Mouse (Mus musculus) CH12.LX (cell line): Measurements from ENCODE around the gene Fam20c. TPM values are rescaled to one million over a fixed set of nuclear protein-coding genes. Genes with fewer than 3 reads are reported as not detected.

Experiments used
- DNase-seq: peaks from one replicate; pipeline ENCODE4 v3.0.0-alpha.2; 2013; ENCODE audit errors: extremely low read depth
- H3K27ac ChIP-seq: 2 replicates; pipeline ENCODE4 v1.5.1; 2012; ENCODE audit warnings: low read depth, mild to moderate bottlenecking, control low read depth, moderate library complexity; ENCODE audit not compliant: insufficient read depth
- H3K27me3 ChIP-seq: replicated peaks from 2 replicates; pipeline ENCODE3; 2012; ENCODE audit warnings: inconsistent platforms
- H3K36me3 ChIP-seq, 2 experiments: replicated peaks in 1 of 2; 2 replicates each; pipeline versions ENCODE3 to v1.6.1; 2012; ENCODE audit warnings: inconsistent platforms in 1 of 2, low read length in 1 of 2, mild to moderate bottlenecking in 1 of 2, mixed read lengths in 1 of 2, moderate library complexity in 1 of 2; ENCODE audit not compliant: control insufficient read depth in 1 of 2, insufficient read depth in 1 of 2
- H3K4me1 ChIP-seq, 2 experiments: 2 replicates each; pipeline ENCODE4 v1.6.1; 2012; ENCODE audit warnings: inconsistent platforms in 1 of 2, moderate library complexity in 1 of 2; ENCODE audit not compliant: insufficient read depth in 2 of 2, control insufficient read depth in 1 of 2
- H3K4me2 ChIP-seq: 2 replicates; pipeline ENCODE4 v1.6.1; 2012; ENCODE audit warnings: low read depth, mild to moderate bottlenecking, control low read depth; ENCODE audit not compliant: poor library complexity, insufficient read depth, severe bottlenecking
- H3K4me3 ChIP-seq, 3 experiments: fragments of 150-350 bp in 1 of 3; sonication (generic) in 1 of 3; replicated peaks in 1 of 3; 2 replicates each; pipeline versions ENCODE3 to v1.5.1; 2011 to 2012; ENCODE audit warnings: low read depth in 2 of 3, low read length in 2 of 3, mild to moderate bottlenecking in 2 of 3, moderate library complexity in 2 of 3, control low read depth in 1 of 3, improper control_type of control experiment in 1 of 3, inconsistent platforms in 1 of 3, mixed read lengths in 1 of 3; ENCODE audit not compliant: poor library complexity in 1 of 3
- H3K79me2 ChIP-seq: replicated peaks from 2 replicates; pipeline ENCODE4 v1.6.1; 2012; ENCODE audit warnings: mild to moderate bottlenecking, moderate library complexity; ENCODE audit not compliant: control insufficient read depth, poor library complexity, insufficient read depth, severe bottlenecking; ENCODE audit errors: extremely low read depth
- H3K9ac ChIP-seq: 2 replicates; pipeline ENCODE4 v1.6.1; 2012; ENCODE audit warnings: low read depth, mild to moderate bottlenecking, control low read depth, moderate library complexity; ENCODE audit not compliant: insufficient read depth
- H3K9me3 ChIP-seq: replicated peaks from 2 replicates; pipeline ENCODE3; 2012; ENCODE audit warnings: low read length, inconsistent platforms, mixed read lengths
- CHD1 ChIP-seq: IDR thresholded peaks from 2 replicates; pipeline ENCODE4 v1.6.1; 2012; ENCODE audit warnings: low read depth, low read length, improper control_type of control experiment, inconsistent platforms
- EP300 ChIP-seq: IDR thresholded peaks from 2 replicates; pipeline ENCODE4 v1.6.1; 2011; ENCODE audit warnings: low read length, improper control_type of control experiment
- GABPA ChIP-seq: IDR thresholded peaks from 2 replicates; pipeline ENCODE4 v1.6.1; 2012; ENCODE audit warnings: low read depth, low read length, improper control_type of control experiment, inconsistent platforms; ENCODE audit not compliant: insufficient replicate concordance
- HCFC1 ChIP-seq: IDR thresholded peaks from 2 replicates; pipeline ENCODE4 v1.6.1; 2012; ENCODE audit warnings: low read depth, mild to moderate bottlenecking, inconsistent platforms, low read length, improper control_type of control experiment
- KAT2A ChIP-seq: IDR thresholded peaks from 2 replicates; pipeline ENCODE4 v1.6.1; 2012; ENCODE audit warnings: low read length, improper control_type of control experiment, inconsistent platforms; ENCODE audit not compliant: insufficient replicate concordance
- MAFK ChIP-seq: IDR thresholded peaks from 2 replicates; pipeline ENCODE4 v1.6.1; 2011; ENCODE audit warnings: low read length, improper control_type of control experiment; ENCODE audit not compliant: insufficient replicate concordance
- MAX ChIP-seq: IDR thresholded peaks from 2 replicates; pipeline ENCODE4 v1.6.1; 2011; ENCODE audit warnings: low read length, improper control_type of control experiment
- MAZ ChIP-seq: IDR thresholded peaks from 2 replicates; pipeline ENCODE4 v1.6.1; 2012; ENCODE audit warnings: low read depth, mild to moderate bottlenecking, inconsistent platforms, low read length, improper control_type of control experiment, moderate library complexity
- MEF2A ChIP-seq: IDR thresholded peaks from 2 replicates; pipeline ENCODE4 v1.6.1; 2014; ENCODE audit warnings: low read depth, mild to moderate bottlenecking, inconsistent platforms, low read length, improper control_type of control experiment, borderline replicate concordance
- MYC ChIP-seq: IDR thresholded peaks from 2 replicates; pipeline ENCODE4 v1.6.1; 2011; ENCODE audit warnings: low read depth, mild to moderate bottlenecking, improper control_type of control experiment, low read length
- PAX5 ChIP-seq: IDR thresholded peaks from 2 replicates; pipeline ENCODE4 v1.6.1; 2012; ENCODE audit warnings: low read length, inconsistent platforms, mixed read lengths
- POLR2A ChIP-seq: IDR thresholded peaks from 2 replicates; pipeline ENCODE4 v1.6.1; 2011; ENCODE audit warnings: low read depth, mild to moderate bottlenecking, improper control_type of control experiment, low read length
- SMC3 ChIP-seq: IDR thresholded peaks from 2 replicates; pipeline ENCODE4 v1.6.1; 2011; ENCODE audit warnings: low read depth, low read length, improper control_type of control experiment
- UBTF ChIP-seq: IDR thresholded peaks from 2 replicates; pipeline ENCODE4 v1.6.1; 2012; ENCODE audit warnings: low read depth, mild to moderate bottlenecking, inconsistent platforms, low read length, improper control_type of control experiment, moderate library complexity
- ZC3H11A ChIP-seq: IDR thresholded peaks from 2 replicates; pipeline ENCODE4 v1.6.1; 2012; ENCODE audit warnings: low read depth, mild to moderate bottlenecking, inconsistent platforms, low read length, improper control_type of control experiment
- dilution Hi-C: fragments of 300-500 bp; cut with MboI; formaldehyde crosslinking; loops from 2 replicates; pipeline ENCODE4 v1.14.3; 2020; ENCODE audit warnings: low sequenced_read_pairs; ENCODE audit not compliant: extremely low pct_unique_long_range_greater_than_20kb, extremely low pct_ligation_motif_present
- in situ Hi-C: fragments of 300-500 bp; cut with MboI; formaldehyde crosslinking; loops from 3 replicates; pipeline ENCODE4 v1.14.3; 2019; ENCODE audit warnings: low sequenced_read_pairs, low pct_ligation_motif_present, low pct_unique_long_range_greater_than_20kb, mixed read lengths
- polyA plus RNA-seq: library from polyadenylated mRNA; unstranded; fragments of >175 nt; gene quantifications from 2 replicates; pipeline ENCODE4 v1.2.1, GENCODE M21; 2012; ENCODE audit warnings: low read depth; ENCODE audit not compliant: insufficient read length
- total RNA-seq, 2 experiments: library from RNA; depleted of rRNA; stranded (reverse); fragments of 300-350 nt in 1 of 2; fragments of >200 nt in 1 of 2; gene quantifications; 2 replicates each; pipeline ENCODE4 v1.2.3; 2012 to 2014

The Fam20c gene
- total and polyA plus RNA-seq, 3 experiments = 0.13 to 0.84 (median 0.15) TPM

GRCm38 (mm10) chr5:138778731-138779463, 24.6 kb downstream of the Fam20c start:
- H3K4me2 ChIP-seq = no peak overlapping the region
- DNase-seq = no peak
- peaks cover 8 to 32% of the 10 kb centered on the region in 2 experiments; a peak in 3 of 4 replicates for H3K4me1 ChIP-seq
- dilution Hi-C loops = no loop called here
- no peak overlapping the region for H3K27ac ChIP-seq
- in situ Hi-C loops = no loop called here
- no peaks in the 10 kb centered on the region for H3K79me2 ChIP-seq
- no peaks in the 10 kb centered on the region for H3K36me3 ChIP-seq
- H3K27me3 ChIP-seq = no peaks in the 10 kb centered on the region
- no peak overlapping the region for H3K4me3 ChIP-seq
- H3K9ac ChIP-seq = no peak overlapping the region
- TF ChIP-seq ZC3H11A = no peak
- TF ChIP-seq CHD1 = no peak
- TF ChIP-seq HCFC1 = no peak
- TF ChIP-seq MYC = no peak
- TF ChIP-seq SMC3 = no peak
- no peak for TF ChIP-seq MEF2A
- H3K9me3 ChIP-seq = no peaks in the 10 kb centered on the region

DNA sequence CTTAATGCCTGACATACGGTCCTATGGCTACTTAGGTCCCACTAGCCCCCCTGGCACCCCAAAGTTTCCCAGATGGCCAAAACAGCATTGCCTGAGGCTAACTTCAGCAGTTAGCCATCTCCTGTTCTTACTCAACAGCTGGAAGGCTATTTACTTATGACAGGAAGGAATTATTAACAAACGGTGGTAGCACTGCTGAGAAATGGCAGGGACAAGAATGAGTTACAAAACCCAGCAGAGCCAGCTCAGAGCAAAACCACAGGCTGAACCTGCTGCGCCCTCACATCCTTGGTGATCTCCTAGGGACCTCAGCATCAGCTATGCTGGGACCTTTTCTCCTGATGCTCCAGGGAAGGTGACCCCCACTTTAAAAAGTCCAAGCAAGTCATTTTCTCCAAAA, 25.3 kb downstream of the Fam20c start:
- H3K27ac ChIP-seq = no peak overlapping the region
- H3K27me3 ChIP-seq = no peaks in the 10 kb centered on the region
- no peak for TF ChIP-seq UBTF
- TF ChIP-seq KAT2A = no peak
- TF ChIP-seq POLR2A = no peak
- no peak for TF ChIP-seq PAX5
- TF ChIP-seq MAFK = no peak
- no peak for TF ChIP-seq HCFC1
- TF ChIP-seq EP300 = no peak
- no peak for TF ChIP-seq GABPA
- TF ChIP-seq MAX = no peak
- TF ChIP-seq MAZ = no peak
- no peak overlapping the region for H3K4me2 ChIP-seq
- H3K9ac ChIP-seq = no peak overlapping the region
- no peak overlapping the region for H3K4me3 ChIP-seq
- no peaks in the 10 kb centered on the region for H3K79me2 ChIP-seq
- H3K9me3 ChIP-seq = no peaks in the 10 kb centered on the region
- in situ Hi-C loops = no loop called here
- dilution Hi-C loops = no loop called here
- no peak for DNase-seq
- H3K4me1 ChIP-seq = peaks cover 8 to 32% of the 10 kb centered on the region in 2 experiments; a peak in 3 of 4 replicates
- no peaks in the 10 kb centered on the region for H3K36me3 ChIP-seq
